Mouse (Mus musculus) olfactory bulb, adult 2 months (tissue): ENCODE data around the gene Txndc5. TPM values are rescaled to one million over a fixed set of nuclear protein-coding genes. Genes with fewer than 3 reads are reported as not detected.
A peak's percentile ranks its signal among the peaks of the same experiment; 100 is the strongest.

Source experiments
- H3K27ac ChIP-seq: fragments of 200-500 bp; 2 replicates; pipeline ENCODE4 v1.5.1; 2012; ENCODE audit warnings: low read depth, low read length; ENCODE audit not compliant: insufficient read depth
- H3K4me1 ChIP-seq: fragments of 200-500 bp; 2 replicates; pipeline ENCODE4 v1.6.1; 2012; ENCODE audit warnings: low read length; ENCODE audit not compliant: control insufficient read depth, insufficient read depth
- H3K4me3 ChIP-seq: fragments of 200-500 bp; 2 replicates; pipeline ENCODE4 v1.5.1; 2012; ENCODE audit warnings: mild to moderate bottlenecking, low read depth, low read length, moderate library complexity; ENCODE audit not compliant: insufficient read depth
- CTCF ChIP-seq: fragments of 200-500 bp; IDR thresholded peaks from 2 replicates; pipeline ENCODE4 v1.5.1; 2012; ENCODE audit warnings: low read depth, mild to moderate bottlenecking, low read length, moderate library complexity; ENCODE audit not compliant: insufficient read depth
- POLR2A ChIP-seq: fragments of 200-500 bp; IDR thresholded peaks from 2 replicates; pipeline ENCODE4 v1.6.1; 2012; ENCODE audit warnings: mild to moderate bottlenecking, low read depth, low read length, moderate library complexity; ENCODE audit not compliant: insufficient read depth
- WGBS: fragments of 180-500 bp; shearing (Covaris S2); methylation state at CpG from one replicate; pipeline ENCODE4 v1.1.7; 2018; 5-methylcytosine and 5-hydroxymethylcytosine counted together
- polyA plus RNA-seq: library from polyadenylated mRNA; stranded (reverse); fragments of >200 nt; gene quantifications from 2 replicates; pipeline ENCODE4 v1.2.4, GENCODE M21; 2012; ENCODE audit warnings: low replicate concordance; ENCODE audit not compliant: missing spikeins, insufficient read depth, insufficient read length

The Txndc5 gene
- polyA plus RNA-seq, 1 experiment, result not detected

GRCm38 (mm10) chr13:38527797-38528650, 600 bp downstream of the Txndc5 start:
- TF ChIP-seq CTCF (no peak), POLR2A (peak; percentile 57; the same call in 1 of the 2 replicates)
- Histone ChIP-seq H3K27ac (peak overlapping the region; percentile 59; the same call in 1 of the 2 replicates), H3K4me1 (peaks cover 7% of the 10 kb centered on the region), H3K4me3 (peak overlapping the region; percentile 88)
- WGBS, result under 1% methylated on average over 87 of the region's 87 CpGs

GRCm38 (mm10) chr13:38527041-38527796, 1.4 kb downstream of the Txndc5 start:
- TF ChIP-seq POLR2A, result no peak
- no peak for TF ChIP-seq CTCF
- no peak overlapping the region for H3K27ac ChIP-seq

GRCm38 (mm10) chr13:38526116-38526515, 2.5 kb downstream of the Txndc5 start:
- Histone ChIP-seq H3K27ac (no peak overlapping the region), H3K4me1 (peaks cover 7% of the 10 kb centered on the region), H3K4me3 (no peak overlapping the region)
- 70% methylated on average over 2 of the region's 2 CpGs for WGBS
- TF ChIP-seq CTCF (no peak), POLR2A (no peak)

More at GRCm38 (mm10) chr13:38527041-38527796, 1.4 kb downstream of the Txndc5 start:
- Histone ChIP-seq H3K4me1 (peaks cover 7% of the 10 kb centered on the region), H3K4me3 (peak overlapping the region; percentile 88)
- WGBS, result 4% methylated on average over 15 of the region's 15 CpGs

DNA sequence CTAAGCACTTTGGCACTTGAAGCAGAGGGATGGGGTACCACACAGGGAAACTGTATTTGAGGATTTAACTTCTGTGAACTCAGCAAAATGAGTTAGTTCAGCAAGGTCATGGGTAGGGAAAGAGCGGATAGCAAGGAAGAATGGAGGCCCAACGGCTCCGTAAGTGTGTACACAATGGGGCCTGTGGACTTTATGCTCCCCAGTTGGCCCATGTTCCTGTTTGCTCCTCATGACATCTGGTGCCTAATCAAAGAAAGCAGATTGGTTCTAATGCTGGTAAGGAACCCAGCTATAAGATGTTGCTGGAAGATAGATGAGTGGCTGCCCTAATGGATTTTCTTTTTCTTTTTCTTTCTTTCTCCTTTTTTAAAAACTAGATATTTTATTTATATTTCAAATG, 3.4 kb downstream of the Txndc5 start:
- Histone ChIP-seq H3K4me3 (no peak overlapping the region), H3K27ac (no peak overlapping the region), H3K4me1 (peaks cover 7% of the 10 kb centered on the region)
- 78% methylated on average over 3 of the region's 3 CpGs for WGBS
- no peak for TF ChIP-seq POLR2A
- TF ChIP-seq CTCF, result no peak

GRCm38 (mm10) chr13:38523231-38523630, 5.4 kb downstream of the Txndc5 start:
- Histone ChIP-seq H3K4me3 (no peak overlapping the region), H3K27ac (no peak overlapping the region), H3K4me1 (no peaks in the 10 kb centered on the region)
- TF ChIP-seq CTCF (no peak), POLR2A (no peak)
- WGBS, result 85% methylated on average over 11 of the region's 11 CpGs

DNA sequence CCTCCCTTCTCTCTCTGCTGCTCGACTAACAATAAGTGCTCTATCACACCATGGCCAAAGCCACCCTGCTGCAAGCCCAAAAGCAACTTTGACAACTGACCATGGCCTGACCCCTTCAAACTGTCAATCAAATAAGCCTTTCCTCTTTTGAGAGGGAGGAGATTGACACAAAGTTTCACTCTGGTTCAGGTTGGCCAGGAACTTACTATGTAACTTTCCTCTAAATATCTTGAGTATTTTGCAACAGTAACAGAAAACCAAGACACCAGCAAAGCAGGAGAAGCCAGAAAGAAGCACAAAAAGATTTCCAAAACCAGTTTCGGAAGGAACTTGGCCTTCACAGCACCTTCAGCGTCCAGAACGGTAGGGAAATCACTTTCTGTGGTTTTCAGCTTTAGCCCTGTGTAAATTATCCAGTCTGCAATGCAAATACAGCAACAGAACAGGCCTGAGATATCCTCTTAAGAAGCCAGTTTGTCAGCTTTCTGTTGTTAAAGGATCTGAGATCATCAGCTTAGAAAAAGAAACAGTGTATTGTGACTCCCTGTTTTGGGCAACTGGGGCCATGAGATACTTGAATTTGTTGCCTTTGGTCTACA, 6.5 kb downstream of the Txndc5 start:
- no peaks in the 10 kb centered on the region for H3K4me1 ChIP-seq
- H3K4me3 ChIP-seq, result no peak overlapping the region
- H3K27ac ChIP-seq, result no peak overlapping the region
- 59% methylated on average over 4 of the region's 4 CpGs for WGBS
- TF ChIP-seq CTCF (no peak), POLR2A (no peak)

GRCm38 (mm10) chr13:38520299-38520698, 8.3 kb downstream of the Txndc5 start:
- Histone ChIP-seq H3K4me3 (no peak overlapping the region), H3K4me1 (no peaks in the 10 kb centered on the region), H3K27ac (no peak overlapping the region)
- TF ChIP-seq POLR2A, result no peak
- 94% methylated on average over 11 of the region's 11 CpGs for WGBS

DNA sequence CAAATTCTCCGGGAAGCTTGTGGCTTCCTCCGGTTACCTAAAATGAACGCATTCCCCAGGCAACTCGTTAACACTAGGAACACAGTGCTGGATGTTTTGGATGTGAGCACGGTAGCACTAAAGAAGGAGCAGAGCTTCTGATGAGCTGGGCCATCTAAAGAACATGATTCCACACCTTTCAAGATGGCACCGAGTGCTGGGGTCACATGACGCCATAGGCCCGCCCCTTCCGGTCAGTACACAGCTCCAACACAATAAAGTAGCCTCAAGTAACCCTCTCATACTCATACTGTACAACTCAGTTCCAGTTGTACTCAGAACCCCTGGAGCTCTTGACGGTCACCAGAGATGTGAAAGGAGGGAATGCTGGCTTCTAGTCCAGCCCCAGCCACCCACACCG, 12.0 kb downstream of the Txndc5 start:
- TF ChIP-seq POLR2A (no peak), CTCF (no peak)
- Histone ChIP-seq H3K27ac (no peak overlapping the region), H3K4me1 (no peaks in the 10 kb centered on the region; the same call in 1 of the 2 replicates), H3K4me3 (no peak overlapping the region)
- WGBS, result 89% methylated on average over 11 of the region's 11 CpGs
